Mouse (Mus musculus) forebrain, embryonic 13.5 days (tissue): Measurements from ENCODE around the gene Tbx15. TPM values are rescaled to one million over a fixed set of nuclear protein-coding genes. Genes with fewer than 3 reads are reported as not detected.

Source experiments
- ATAC-seq: fragments of 200-750 bp; cut with Nextera tagmentation; 2 replicates; pipeline ENCODE4 v1.8.0; 2017
- H3K27ac ChIP-seq: fragments of 300-500 bp; sonication (generic); 2 replicates; pipeline ENCODE4 v1.5.1; 2015; ENCODE audit warnings: inconsistent platforms, mild to moderate bottlenecking, moderate library complexity
- H3K27me3 ChIP-seq: fragments of 300-500 bp; sonication (generic); 2 replicates; pipeline ENCODE4 v1.6.1; 2015; ENCODE audit warnings: mild to moderate bottlenecking, inconsistent platforms
- H3K36me3 ChIP-seq: fragments of 300-500 bp; sonication (generic); 2 replicates; pipeline ENCODE4 v1.6.1; 2015; ENCODE audit warnings: mild to moderate bottlenecking, inconsistent platforms; ENCODE audit not compliant: poor library complexity, severe bottlenecking
- H3K4me1 ChIP-seq: fragments of 300-500 bp; sonication (generic); 2 replicates; pipeline ENCODE4 v1.6.1; 2015; ENCODE audit warnings: inconsistent platforms
- H3K4me2 ChIP-seq: fragments of 300-500 bp; sonication (generic); 2 replicates; pipeline ENCODE4 v1.6.1; 2015; ENCODE audit warnings: inconsistent platforms, mild to moderate bottlenecking, moderate library complexity
- H3K4me3 ChIP-seq: fragments of 300-500 bp; sonication (generic); 2 replicates; pipeline ENCODE4 v1.5.1; 2015; ENCODE audit warnings: mild to moderate bottlenecking, inconsistent platforms
- H3K9ac ChIP-seq: fragments of 300-500 bp; sonication (generic); 2 replicates; pipeline ENCODE4 v1.6.1; 2015; ENCODE audit warnings: mild to moderate bottlenecking, inconsistent platforms
- H3K9me3 ChIP-seq: fragments of 300-500 bp; sonication (generic); replicated peaks from 2 replicates; pipeline ENCODE4 v1.6.1; 2016; ENCODE audit warnings: inconsistent platforms
- WGBS: fragments of 180-500 bp; shearing (Covaris S2); methylation state at CpG from one replicate; pipeline ENCODE4 v1.1.7; 2015; 5-methylcytosine and 5-hydroxymethylcytosine counted together
- polyA plus RNA-seq: library from polyadenylated mRNA; unstranded; fragments of >200 nt; fragmentation: Nextera tagmentation; extraction: Ambion mirVana; gene quantifications from 2 replicates; pipeline ENCODE4 v1.2.1, GENCODE M21; 2015

Tbx15 gene
- polyA plus RNA-seq, 1 experiment from 2014 or later: 0.28 TPM

- no peak for ATAC-seq
- WGBS: 3% methylated on average over 17 of the region's 18 CpGs
- H3K27me3 ChIP-seq: peaks cover 96% of the 10 kb centered on the region
- H3K4me2 ChIP-seq: no peak overlapping the region
- no peaks in the 10 kb centered on the region for H3K4me1 ChIP-seq
- H3K27ac ChIP-seq: no peak overlapping the region
- no peak overlapping the region for H3K9ac ChIP-seq
- H3K4me3 ChIP-seq: no peak overlapping the region
- H3K36me3 ChIP-seq: no peaks in the 10 kb centered on the region
- H3K9me3 ChIP-seq: no peaks in the 10 kb centered on the region
These were observed 21.2 kb downstream of the Tbx15 start for GRCm38 (mm10) chr3:99261371-99261791.

GRCm38 (mm10) chr3:99261986-99262385 lies 21.8 kb downstream of the Tbx15 start:
- no peak for ATAC-seq
- no peak overlapping the region for H3K9ac ChIP-seq
- H3K9me3 ChIP-seq: no peaks in the 10 kb centered on the region
- no peak overlapping the region for H3K27ac ChIP-seq
- peaks cover 96% of the 10 kb centered on the region for H3K27me3 ChIP-seq
- no peak overlapping the region for H3K4me2 ChIP-seq
- H3K4me1 ChIP-seq: no peaks in the 10 kb centered on the region
- no peak overlapping the region for H3K4me3 ChIP-seq
- no peaks in the 10 kb centered on the region for H3K36me3 ChIP-seq
- WGBS: 3% methylated on average over 2 of the region's 2 CpGs

- H3K4me2 ChIP-seq: no peak overlapping the region
- H3K36me3 ChIP-seq: no peaks in the 10 kb centered on the region
- 8% methylated on average over 9 of the region's 9 CpGs for WGBS
- no peak overlapping the region for H3K27ac ChIP-seq
- H3K9me3 ChIP-seq: no peaks in the 10 kb centered on the region
- H3K9ac ChIP-seq: no peak overlapping the region
- H3K4me1 ChIP-seq: no peaks in the 10 kb centered on the region
- no peak overlapping the region for H3K4me3 ChIP-seq
- peaks cover 95% of the 10 kb centered on the region for H3K27me3 ChIP-seq
- ATAC-seq: no peak
These were observed 23.3 kb downstream of the Tbx15 start for GRCm38 (mm10) chr3:99263471-99263903.

GRCm38 (mm10) chr3:99264695-99265094 lies 24.5 kb downstream of the Tbx15 start:
- H3K36me3 ChIP-seq: no peaks in the 10 kb centered on the region
- no peak overlapping the region for H3K9ac ChIP-seq
- ATAC-seq: no peak
- no peak overlapping the region for H3K27ac ChIP-seq
- H3K27me3 ChIP-seq: peaks cover 93% of the 10 kb centered on the region
- no peak overlapping the region for H3K4me3 ChIP-seq
- no peak overlapping the region for H3K4me2 ChIP-seq
- H3K4me1 ChIP-seq: no peaks in the 10 kb centered on the region
- 14% methylated on average over 7 of the region's 7 CpGs for WGBS
- 0 out of 2 replicates have a peak, but pooled peaks cover 3% of the 10 kb centered on the region for H3K9me3 ChIP-seq

GRCm38 (mm10) chr3:99266752-99267303 lies 26.6 kb downstream of the Tbx15 start:
- peaks cover 79% of the 10 kb centered on the region for H3K27me3 ChIP-seq
- ATAC-seq: no peak
- WGBS: 29% methylated on average over 10 of the region's 10 CpGs
- H3K9me3 ChIP-seq: 0 out of 2 replicates have a peak, but pooled peaks cover 3% of the 10 kb centered on the region
- H3K9ac ChIP-seq: no peak overlapping the region
- no peaks in the 10 kb centered on the region for H3K4me1 ChIP-seq
- no peak overlapping the region for H3K4me3 ChIP-seq
- no peak overlapping the region for H3K27ac ChIP-seq
- H3K4me2 ChIP-seq: no peak overlapping the region
- no peaks in the 10 kb centered on the region for H3K36me3 ChIP-seq

GRCm38 (mm10) chr3:99277973-99278580 lies 37.9 kb downstream of the Tbx15 start:
- 21% methylated on average over 12 of the region's 12 CpGs for WGBS
- H3K9me3 ChIP-seq: no peaks in the 10 kb centered on the region
- no peak overlapping the region for H3K4me2 ChIP-seq
- H3K27me3 ChIP-seq: peaks cover 16% of the 10 kb centered on the region
- H3K4me3 ChIP-seq: no peak overlapping the region
- H3K4me1 ChIP-seq: 0 out of 2 replicates have a peak, but pooled peaks cover 6% of the 10 kb centered on the region
- no peak for ATAC-seq
- H3K9ac ChIP-seq: no peak overlapping the region
- no peaks in the 10 kb centered on the region for H3K36me3 ChIP-seq
- no peak overlapping the region for H3K27ac ChIP-seq

GRCm38 (mm10) chr3:99279718-99280117 lies 39.5 kb downstream of the Tbx15 start:
- Histone ChIP-seq H3K4me3 (no peak overlapping the region), H3K36me3 (no peaks in the 10 kb centered on the region), H3K4me2 (no peak overlapping the region), H3K27me3 (peaks cover 16% of the 10 kb centered on the region), H3K27ac (no peak overlapping the region), H3K9ac (no peak overlapping the region), H3K9me3 (no peaks in the 10 kb centered on the region), H3K4me1 (0 out of 2 replicates have a peak, but pooled peaks cover 6% of the 10 kb centered on the region)
- WGBS: 87% methylated on average over 3 of the region's 3 CpGs
- ATAC-seq: no peak

GRCm38 (mm10) chr3:99281453-99281852 lies 41.3 kb downstream of the Tbx15 start:
- ATAC-seq: no peak
- H3K4me2 ChIP-seq: no peak overlapping the region
- no peaks in the 10 kb centered on the region for H3K36me3 ChIP-seq

GRCm38 (mm10) chr3:99288302-99288701 lies 48.1 kb downstream of the Tbx15 start:
- WGBS: 53% methylated on average over 2 of the region's 2 CpGs
- H3K36me3 ChIP-seq: no peaks in the 10 kb centered on the region
- H3K27ac ChIP-seq: no peak overlapping the region
- no peak overlapping the region for H3K9ac ChIP-seq
- no peak overlapping the region for H3K4me3 ChIP-seq
- H3K27me3 ChIP-seq: no peaks in the 10 kb centered on the region
- no peak for ATAC-seq
- H3K9me3 ChIP-seq: no peaks in the 10 kb centered on the region
- H3K4me1 ChIP-seq: peaks cover 4% of the 10 kb centered on the region
- no peak overlapping the region for H3K4me2 ChIP-seq

More at GRCm38 (mm10) chr3:99281453-99281852, 41.3 kb downstream of the Tbx15 start:
- H3K27me3 ChIP-seq: peaks cover 12% of the 10 kb centered on the region
- H3K27ac ChIP-seq: no peak overlapping the region
- no peak overlapping the region for H3K9ac ChIP-seq
- WGBS: 72% methylated on average over 4 of the region's 4 CpGs
- no peak overlapping the region for H3K4me3 ChIP-seq
- H3K9me3 ChIP-seq: no peaks in the 10 kb centered on the region
- H3K4me1 ChIP-seq: 0 out of 2 replicates have a peak, but pooled peaks cover 6% of the 10 kb centered on the region

- H3K36me3 ChIP-seq: no peaks in the 10 kb centered on the region
- WGBS: 34% methylated on average over 6 of the region's 6 CpGs
- ATAC-seq: peak; percentile 51; the same call in 1 of the 2 replicates
These were observed 50.0 kb downstream of the Tbx15 start for GRCm38 (mm10) chr3:99290064-99290702.

GRCm38 (mm10) chr3:99290878-99291277 lies 50.7 kb downstream of the Tbx15 start:
- no peaks in the 10 kb centered on the region for H3K36me3 ChIP-seq
- H3K9ac ChIP-seq: no peak overlapping the region
- H3K27me3 ChIP-seq: no peaks in the 10 kb centered on the region
- peaks cover 4% of the 10 kb centered on the region for H3K4me1 ChIP-seq
- 75% methylated on average over 2 of the region's 2 CpGs for WGBS
- no peak overlapping the region for H3K4me2 ChIP-seq
- no peaks in the 10 kb centered on the region for H3K9me3 ChIP-seq
- ATAC-seq: no peak
- H3K4me3 ChIP-seq: no peak overlapping the region
- no peak overlapping the region for H3K27ac ChIP-seq

More at GRCm38 (mm10) chr3:99290064-99290702, 50.0 kb downstream of the Tbx15 start:
- Histone ChIP-seq H3K27me3 (no peaks in the 10 kb centered on the region), H3K9me3 (no peaks in the 10 kb centered on the region), H3K4me3 (no peak overlapping the region), H3K9ac (no peak overlapping the region), H3K4me2 (no peak overlapping the region), H3K27ac (no peak overlapping the region), H3K4me1 (peaks cover 4% of the 10 kb centered on the region)

GRCm38 (mm10) chr3:99291386-99291785 lies 51.2 kb downstream of the Tbx15 start:
- no peaks in the 10 kb centered on the region for H3K9me3 ChIP-seq

More at GRCm38 (mm10) chr3:99291386-99291785, 51.2 kb downstream of the Tbx15 start:
- Histone ChIP-seq H3K36me3 (no peaks in the 10 kb centered on the region), H3K4me1 (peaks cover 4% of the 10 kb centered on the region), H3K27me3 (no peaks in the 10 kb centered on the region), H3K4me3 (no peak overlapping the region), H3K4me2 (no peak overlapping the region), H3K9ac (no peak overlapping the region), H3K27ac (no peak overlapping the region)
- ATAC-seq: no peak
